Mouse (Mus musculus): ENCODE results near the gene Sptbn1. TPM values are rescaled to one million over a fixed set of nuclear protein-coding genes. Genes with fewer than 3 reads are reported as not detected.

Sptbn1 gene
- polyA plus RNA-seq, 1 experiment, result 43.1 TPM

- TF ChIP-seq POLR2A (IDR thresholded peaks at IDR 0.05; ENCODE audit: low read depth, low read length), result peak; percentile 50
- TF ChIP-seq CTCF (IDR thresholded peaks at IDR 0.05; ENCODE audit: extremely low read depth, insufficient read length, insufficient replicate concordance, low read depth, low read length), result no peak
- H3K27me3 ChIP-seq (ENCODE audit: control insufficient read depth, insufficient read depth, low read length), result no peaks in the 10 kb centered on the region
- peak overlapping the region; percentile 72 for H3K4me3 ChIP-seq (ENCODE audit: low read depth, low read length)
- H3K36me3 ChIP-seq (ENCODE audit: control insufficient read depth, insufficient read depth, low read length), result no peaks in the 10 kb centered on the region
- H3K4me1 ChIP-seq (ENCODE audit: control insufficient read depth, insufficient read depth, insufficient read length, low read length), result peaks cover 22% of the 10 kb centered on the region
- H3K27ac ChIP-seq (ENCODE audit: insufficient read depth, low read depth, low read length), result peak overlapping the region; percentile 95
- WGBS, result 4% methylated on average over 21 of the region's 21 CpGs
Observed at GRCm38 (mm10) chr11:30197564-30198090, 70.3 kb downstream of the Sptbn1 start.

- TF ChIP-seq CTCF (IDR thresholded peaks at IDR 0.05; ENCODE audit: extremely low read depth, insufficient read length, insufficient replicate concordance, low read depth, low read length), result no peak
- TF ChIP-seq POLR2A (IDR thresholded peaks at IDR 0.05; ENCODE audit: low read depth, low read length), result no peak
- H3K27me3 ChIP-seq (ENCODE audit: control insufficient read depth, insufficient read depth, low read length), result no peaks in the 10 kb centered on the region
- H3K4me3 ChIP-seq (ENCODE audit: low read depth, low read length), result no peak overlapping the region; the same call in 1 of the 2 replicates
- peaks cover 27% of the 10 kb centered on the region for H3K4me1 ChIP-seq (ENCODE audit: control insufficient read depth, insufficient read depth, insufficient read length, low read length)
- WGBS, result 11% methylated on average over 4 of the region's 4 CpGs
- peak overlapping the region; percentile 90 for H3K27ac ChIP-seq (ENCODE audit: insufficient read depth, low read depth, low read length)
- H3K36me3 ChIP-seq (ENCODE audit: control insufficient read depth, insufficient read depth, low read length), result no peaks in the 10 kb centered on the region
Observed at GRCm38 (mm10) chr11:30196368-30197070, 71.5 kb downstream of the Sptbn1 start.

DNA sequence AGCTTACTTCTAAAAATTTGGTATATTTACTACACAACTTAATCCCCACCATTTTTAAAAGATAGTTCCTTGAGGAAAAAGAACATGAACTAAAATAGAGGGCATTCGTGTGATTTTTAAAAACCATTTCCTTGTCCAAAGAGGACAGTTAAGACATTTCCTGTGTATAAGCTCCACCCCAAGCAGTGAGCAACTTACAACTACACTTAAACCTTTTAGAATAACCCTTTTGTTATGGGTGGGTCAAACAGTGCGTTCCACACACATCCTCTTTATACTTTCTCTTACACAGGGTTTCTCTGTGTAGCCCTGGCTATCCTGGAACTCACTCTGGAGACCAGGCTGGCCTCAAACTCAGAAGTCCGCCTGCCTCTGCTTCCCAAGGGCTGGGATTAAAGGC is 72.2 kb downstream of the Sptbn1 start:
- peak overlapping the region; percentile 55 for H3K4me3 ChIP-seq (ENCODE audit: low read depth, low read length)
- no peaks in the 10 kb centered on the region for H3K27me3 ChIP-seq (ENCODE audit: control insufficient read depth, insufficient read depth, low read length)
- 7% methylated on average over 3 of the region's 3 CpGs for WGBS
- H3K4me1 ChIP-seq (ENCODE audit: control insufficient read depth, insufficient read depth, insufficient read length, low read length), result peaks cover 23% of the 10 kb centered on the region
- no peak for TF ChIP-seq CTCF (IDR thresholded peaks at IDR 0.05; ENCODE audit: extremely low read depth, insufficient read length, insufficient replicate concordance, low read depth, low read length)
- no peak for TF ChIP-seq POLR2A (IDR thresholded peaks at IDR 0.05; ENCODE audit: low read depth, low read length)
- peak overlapping the region; percentile 90 for H3K27ac ChIP-seq (ENCODE audit: insufficient read depth, low read depth, low read length)
- H3K36me3 ChIP-seq (ENCODE audit: control insufficient read depth, insufficient read depth, low read length), result no peaks in the 10 kb centered on the region

GRCm38 (mm10) chr11:30194800-30195199 is 73.2 kb downstream of the Sptbn1 start:
- WGBS, result 26% methylated on average over 1 of the region's 1 CpGs
- no peaks in the 10 kb centered on the region for H3K27me3 ChIP-seq (ENCODE audit: control insufficient read depth, insufficient read depth, low read length)
- peaks cover 20% of the 10 kb centered on the region for H3K4me1 ChIP-seq (ENCODE audit: control insufficient read depth, insufficient read depth, insufficient read length, low read length)
- no peak for TF ChIP-seq CTCF (IDR thresholded peaks at IDR 0.05; ENCODE audit: extremely low read depth, insufficient read length, insufficient replicate concordance, low read depth, low read length)
- no peak for TF ChIP-seq POLR2A (IDR thresholded peaks at IDR 0.05; ENCODE audit: low read depth, low read length)
- H3K4me3 ChIP-seq (ENCODE audit: low read depth, low read length), result no peak overlapping the region
- H3K27ac ChIP-seq (ENCODE audit: insufficient read depth, low read depth, low read length), result no peak overlapping the region
- 0 out of 2 replicates have a peak, but pooled peaks cover 2% of the 10 kb centered on the region for H3K36me3 ChIP-seq (ENCODE audit: control insufficient read depth, insufficient read depth, low read length)

DNA sequence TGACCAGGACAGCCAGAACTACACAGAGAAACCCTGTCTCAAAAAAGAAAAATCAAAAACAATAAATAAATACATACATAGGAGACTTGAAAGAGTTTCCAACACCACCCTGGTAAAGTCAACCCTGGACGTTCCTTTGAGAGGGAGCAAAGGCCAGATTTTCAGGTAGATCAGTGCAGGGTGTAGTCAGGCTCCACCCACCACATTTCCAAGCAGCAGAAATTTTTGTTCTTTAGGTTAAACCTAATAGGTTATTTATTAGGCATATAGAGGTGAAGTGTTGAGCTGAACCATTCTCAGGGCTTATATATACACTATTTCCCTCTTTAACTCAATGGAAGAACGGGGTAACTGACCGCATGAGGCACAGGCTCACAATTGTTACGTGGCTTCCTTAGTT is 77.0 kb downstream of the Sptbn1 start:
- no peak overlapping the region for H3K4me3 ChIP-seq (ENCODE audit: low read depth, low read length)
- 25% methylated on average over 4 of the region's 4 CpGs for WGBS

DNA sequence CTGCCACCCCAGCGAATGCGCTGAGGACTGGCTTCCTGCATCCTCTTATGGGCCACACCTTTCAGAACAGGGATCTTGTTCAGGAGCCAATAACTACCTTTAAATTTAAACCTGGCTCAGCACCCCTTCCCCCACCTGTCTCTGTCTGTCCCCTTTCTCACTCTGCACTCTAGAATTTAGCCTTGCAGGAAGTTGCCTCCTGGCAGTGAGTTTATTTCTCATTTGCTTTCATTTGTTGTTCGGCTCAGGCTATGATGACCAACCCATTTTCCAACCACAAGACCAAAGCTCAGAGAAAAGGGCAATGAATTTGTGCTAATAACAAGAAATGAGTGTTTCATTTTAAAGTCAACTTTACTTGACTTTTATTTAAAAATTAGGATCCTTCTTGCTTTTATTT is 77.9 kb downstream of the Sptbn1 start:
- TF ChIP-seq POLR2A (IDR thresholded peaks at IDR 0.05; ENCODE audit: low read depth, low read length) (no peak), CTCF (IDR thresholded peaks at IDR 0.05; ENCODE audit: extremely low read depth, insufficient read length, insufficient replicate concordance, low read depth, low read length) (no peak)
- H3K27ac ChIP-seq (ENCODE audit: insufficient read depth, low read depth, low read length), result peak overlapping the region; percentile 64

More for the DNA sequence above, 77.0 kb downstream of the Sptbn1 start:
- no peak for TF ChIP-seq CTCF (IDR thresholded peaks at IDR 0.05; ENCODE audit: extremely low read depth, insufficient read length, insufficient replicate concordance, low read depth, low read length)
- no peak for TF ChIP-seq POLR2A (IDR thresholded peaks at IDR 0.05; ENCODE audit: low read depth, low read length)
- Histone ChIP-seq H3K27ac (ENCODE audit: insufficient read depth, low read depth, low read length) (peak overlapping the region; percentile 73), H3K36me3 (ENCODE audit: control insufficient read depth, insufficient read depth, low read length) (0 out of 2 replicates have a peak, but pooled peaks cover 2% of the 10 kb centered on the region), H3K27me3 (ENCODE audit: control insufficient read depth, insufficient read depth, low read length) (no peaks in the 10 kb centered on the region), H3K4me1 (ENCODE audit: control insufficient read depth, insufficient read depth, insufficient read length, low read length) (peaks cover 27% of the 10 kb centered on the region)

GRCm38 (mm10) chr11:30186902-30187470 is 81.0 kb downstream of the Sptbn1 start:
- H3K27me3 ChIP-seq (ENCODE audit: control insufficient read depth, insufficient read depth, low read length), result no peaks in the 10 kb centered on the region
- WGBS, result 58% methylated on average over 4 of the region's 4 CpGs
- 0 out of 2 replicates have a peak, but pooled peaks cover 2% of the 10 kb centered on the region for H3K36me3 ChIP-seq (ENCODE audit: control insufficient read depth, insufficient read depth, low read length)
- H3K4me3 ChIP-seq (ENCODE audit: low read depth, low read length), result no peak overlapping the region
- peaks cover 32% of the 10 kb centered on the region for H3K4me1 ChIP-seq (ENCODE audit: control insufficient read depth, insufficient read depth, insufficient read length, low read length)
- no peak for TF ChIP-seq CTCF (IDR thresholded peaks at IDR 0.05; ENCODE audit: extremely low read depth, insufficient read length, insufficient replicate concordance, low read depth, low read length)
- TF ChIP-seq POLR2A (IDR thresholded peaks at IDR 0.05; ENCODE audit: low read depth, low read length), result no peak
- no peak overlapping the region for H3K27ac ChIP-seq (ENCODE audit: insufficient read depth, low read depth, low read length)

More for the DNA sequence above, 77.9 kb downstream of the Sptbn1 start:
- Histone ChIP-seq H3K4me3 (ENCODE audit: low read depth, low read length) (no peak overlapping the region), H3K27me3 (ENCODE audit: control insufficient read depth, insufficient read depth, low read length) (no peaks in the 10 kb centered on the region), H3K4me1 (ENCODE audit: control insufficient read depth, insufficient read depth, insufficient read length, low read length) (peaks cover 27% of the 10 kb centered on the region), H3K36me3 (ENCODE audit: control insufficient read depth, insufficient read depth, low read length) (0 out of 2 replicates have a peak, but pooled peaks cover 2% of the 10 kb centered on the region)
- WGBS, result 27% methylated on average over 3 of the region's 3 CpGs

Measured in small intestine, adult 2 months (tissue).